Mouse (Mus musculus) kidney, adult 2 months (tissue): ENCODE data around the gene Uap1l1.

Experiments
- CTCF ChIP-seq: fragments of 200-500 bp; conservative IDR thresholded peaks from 2 replicates; pipeline ENCODE4 v1.5.1; 2011; ENCODE audit warnings: low read depth, mild to moderate bottlenecking, control low read depth, low read length, moderate library complexity, mixed read lengths; ENCODE audit not compliant: insufficient read depth, insufficient read length
- POLR2A ChIP-seq: fragments of 200-500 bp; IDR thresholded peaks from one replicate; pipeline ENCODE4 v1.6.1; 2011; ENCODE audit warnings: low read depth, low read length, control low read depth

- TF ChIP-seq CTCF (no peak), POLR2A (no peak)
Measured at GRCm38 (mm10) chr2:25348162-25348561, 17.3 kb downstream of the Uap1l1 start.
